13 mouse cellular contexts compared by ENCODE assay signal in the genomic region with DNA sequence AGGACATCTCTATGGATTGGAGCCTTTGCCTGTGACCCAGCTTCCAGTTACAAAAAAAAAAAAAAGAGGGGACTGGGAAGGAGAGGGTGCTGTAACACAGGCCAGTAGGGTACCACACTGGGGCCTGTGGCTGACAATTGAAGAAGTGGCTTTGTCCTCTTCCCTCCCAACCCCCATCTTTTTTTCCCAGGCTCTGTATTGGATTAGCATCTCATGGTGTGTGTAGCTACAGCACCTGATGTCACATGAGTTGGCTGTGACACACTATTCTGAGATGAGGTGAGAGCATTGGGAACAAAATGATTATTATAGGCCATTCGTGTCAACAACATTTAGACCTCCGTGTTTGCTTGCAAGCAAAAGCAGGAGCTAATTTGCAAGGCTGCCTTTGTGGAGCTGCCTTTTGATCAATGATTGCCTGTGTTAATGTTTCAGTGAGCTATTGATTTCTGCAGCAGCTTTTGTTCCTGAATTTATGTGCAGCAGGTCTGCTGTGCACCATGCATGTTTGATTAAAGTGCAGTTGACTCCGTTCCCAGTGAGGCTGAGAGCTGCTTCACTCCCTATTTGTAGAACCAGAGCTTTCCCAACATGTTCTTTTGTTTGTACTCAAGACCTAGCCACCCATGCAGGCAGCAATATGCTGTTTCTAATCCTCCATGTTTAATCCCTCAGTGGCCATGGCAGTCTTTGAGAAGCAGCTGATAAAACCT. TPM values are rescaled to one million over a fixed set of nuclear protein-coding genes. Genes with fewer than 3 reads are reported as not detected.
DNase-seq lines count a peak whose midpoint lies in the region; ATAC-seq and TF ChIP-seq lines count a peak whose summit lies in the region.
"Had no signal": no experiment of that assay in that cellular context is flagged by ENCODE, and none has a peak within 500 bp of the region (broad histone marks: within the 10 kb centered on the region; RNA-seq: fewer than 3 reads in every experiment).

No protein-coding gene starts in this region.

- H3K9me3 ChIP-seq in hindbrain, embryonic 11.5 days (ENCODE audit: control insufficient read depth, low read length) = no peaks in the 10 kb centered on the region
- H3K9me3 ChIP-seq in midbrain, postnatal 0 days (ENCODE audit: low read length) = no peaks in the 10 kb centered on the region
- H3K9me3 ChIP-seq in heart, embryonic 12.5 days (replicated peaks) = no peaks in the 10 kb centered on the region
- H3K9me3 ChIP-seq: heart, embryonic 13.5 days; lung, embryonic 15.5 days had no signal

- no peak for TF ChIP-seq CTCF in midbrain, postnatal 0 days (IDR thresholded peaks at IDR 0.05)
- no peak; the same call in 1 of the 2 replicates for TF ChIP-seq CTCF in kidney, adult 2 months (conservative IDR thresholded peaks at IDR 0.05; ENCODE audit: insufficient read depth, insufficient read length, low read depth, low read length)

- no peak for TF ChIP-seq POLR2A in kidney, adult 2 months (IDR thresholded peaks at IDR 0.05; ENCODE audit: low read depth, low read length)

- DNase-seq in layer of hippocampus, adult 11-12 months (ENCODE audit: low spot score) = peak; percentile 44
- no peak for DNase-seq in layer of hippocampus, adult 8-10 months (ENCODE audit: low spot score in 2 of 2)
- DNase-seq in embryo, embryonic 11 days = peak; percentile 41
- peak; percentile 50 for DNase-seq in hindbrain, embryonic 11.5 days (ENCODE audit: low spot score)
- DNase-seq in midbrain, postnatal 0 days (ENCODE audit: low spot score) = peak; percentile 67
- DNase-seq in right cerebral cortex, postnatal 25 days = no peak
- DNase-seq in kidney, adult 2 months = no peak
- DNase-seq: cerebellum, adult 11 months; kidney, postnatal 36 days; thymus, postnatal 4 days had no signal

- H3K9ac ChIP-seq in hindbrain, embryonic 11.5 days (ENCODE audit: low read depth, low read length) = no peak overlapping the region
- H3K9ac ChIP-seq in midbrain, postnatal 0 days (replicated peaks; ENCODE audit: low read length, poor library complexity, severe bottlenecking) = no peak overlapping the region
- H3K9ac ChIP-seq in heart, embryonic 12.5 days = no peak overlapping the region
- H3K9ac ChIP-seq: heart, embryonic 13.5 days; lung, embryonic 15.5 days had no signal

- H3K27me3 ChIP-seq in hindbrain, embryonic 11.5 days (ENCODE audit: control insufficient read depth, insufficient read depth, low read length) = no peaks in the 10 kb centered on the region
- no peaks in the 10 kb centered on the region for H3K27me3 ChIP-seq in midbrain, postnatal 0 days (ENCODE audit: insufficient read depth, low read length)
- no peaks in the 10 kb centered on the region for H3K27me3 ChIP-seq in heart, embryonic 12.5 days (replicated peaks)
- no peaks in the 10 kb centered on the region for H3K27me3 ChIP-seq in kidney, adult 2 months (replicated peaks; ENCODE audit: control insufficient read depth, insufficient read depth, low read length)
- H3K27me3 ChIP-seq: heart, embryonic 13.5 days; lung, embryonic 15.5 days had no signal

- peak; percentile 80 for ATAC-seq in hindbrain, embryonic 11.5 days (ENCODE audit: low FRiP score)
- ATAC-seq in midbrain, postnatal 0 days (ENCODE audit: low FRiP score) = 0 out of 2 replicates have a peak, but pooled peaks have one; percentile 47
- ATAC-seq in heart, embryonic 12.5 days (ENCODE audit: insufficient number of reproducible peaks, low FRiP score) = no peak

- peaks cover 10% of the 10 kb centered on the region; the same call in 1 of the 2 replicates for H3K4me1 ChIP-seq in hindbrain, embryonic 11.5 days (replicated peaks; ENCODE audit: control insufficient read depth, insufficient read depth, low read length)
- peaks cover 15% of the 10 kb centered on the region for H3K4me1 ChIP-seq in midbrain, postnatal 0 days (ENCODE audit: insufficient read depth, low read length)
- H3K4me1 ChIP-seq in heart, embryonic 12.5 days (replicated peaks) = peaks cover 15% of the 10 kb centered on the region
- peaks cover 10% of the 10 kb centered on the region; the same call in 1 of the 2 replicates for H3K4me1 ChIP-seq in kidney, adult 2 months (ENCODE audit: control insufficient read depth, insufficient read depth, low read length)

- no peak overlapping the region for H3K4me2 ChIP-seq in hindbrain, embryonic 11.5 days (replicated peaks; ENCODE audit: low read depth, low read length)
- no peak overlapping the region for H3K4me2 ChIP-seq in midbrain, postnatal 0 days (ENCODE audit: low read depth, low read length, poor library complexity, severe bottlenecking)
- H3K4me2 ChIP-seq in heart, embryonic 12.5 days = no peak overlapping the region
- H3K4me2 ChIP-seq: heart, embryonic 13.5 days; lung, embryonic 15.5 days had no signal

- WGBS in hindbrain, embryonic 11.5 days = 51% methylated on average over 3 of the region's 3 CpGs
- 10% methylated on average over 3 of the region's 3 CpGs for WGBS in midbrain, postnatal 0 days
- WGBS in heart, embryonic 12.5 days = 87% methylated on average over 3 of the region's 3 CpGs
- WGBS in kidney, adult 2 months = 40% methylated on average over 3 of the region's 3 CpGs

- H3K4me3 ChIP-seq in hindbrain, embryonic 11.5 days (ENCODE audit: low read depth, low read length) = no peak overlapping the region
- no peak overlapping the region for H3K4me3 ChIP-seq in midbrain, postnatal 0 days (ENCODE audit: low read depth, low read length)
- no peak overlapping the region for H3K4me3 ChIP-seq in heart, embryonic 12.5 days
- no peak overlapping the region for H3K4me3 ChIP-seq in kidney, adult 2 months (ENCODE audit: insufficient read depth, low read depth, low read length)
- H3K4me3 ChIP-seq: heart, embryonic 13.5 days; lung, embryonic 15.5 days had no signal

- peak overlapping the region; percentile 70 for H3K27ac ChIP-seq in hindbrain, embryonic 11.5 days (ENCODE audit: low read depth, low read length)
- peak overlapping the region; percentile 75 for H3K27ac ChIP-seq in midbrain, postnatal 0 days (ENCODE audit: low read depth, low read length)
- H3K27ac ChIP-seq in heart, embryonic 12.5 days (ENCODE audit: poor library complexity, severe bottlenecking) = no peak overlapping the region
- H3K27ac ChIP-seq in kidney, adult 2 months (ENCODE audit: insufficient read depth, low read depth, low read length) = no peak overlapping the region
- H3K27ac ChIP-seq: heart, embryonic 13.5 days had no signal

- H3K36me3 ChIP-seq in hindbrain, embryonic 11.5 days (ENCODE audit: control insufficient read depth, insufficient read depth, low read length) = 0 out of 2 replicates have a peak, but pooled peaks cover 3% of the 10 kb centered on the region
- H3K36me3 ChIP-seq in midbrain, postnatal 0 days (ENCODE audit: insufficient read depth, low read length) = peaks cover 10% of the 10 kb centered on the region; the same call in 1 of the 2 replicates
- peaks cover 11% of the 10 kb centered on the region for H3K36me3 ChIP-seq in heart, embryonic 12.5 days
- no peaks in the 10 kb centered on the region; the same call in 1 of the 2 replicates for H3K36me3 ChIP-seq in kidney, adult 2 months (ENCODE audit: control insufficient read depth, insufficient read depth, low read length)

RNA-seq across cellular contexts. Expression of a gene that starts 45.4 kb away (rescaled TPM):
- 10 to 100 TPM; 36.2 to 45.2 (median 44.1) TPM for total RNA-seq in layer of hippocampus, adult 8-10 months (2022)
- polyA plus RNA-seq in hindbrain, embryonic 11.5 days (2014; fragmentation: Nextera tagmentation; extraction: Ambion mirVana) = 5.6 and 7.8 TPM in 2 replicates
- total RNA-seq in midbrain, postnatal 0 days (2014; rRNA removed) = 49.1 and 51.1 TPM in 2 replicates
- 54.8 and 58.4 TPM in 2 replicates for polyA plus RNA-seq in midbrain, postnatal 0 days (2015; fragmentation: Nextera tagmentation; extraction: Ambion mirVana)
- polyA plus RNA-seq in heart, embryonic 12.5 days (2016; fragmentation: Nextera tagmentation; extraction: Ambion mirVana) = not detected in 2 replicates
- polyA plus RNA-seq in kidney, adult 2 months (2012; rRNA removed) = 0.08 and 0.17 TPM in 2 replicates

Comparison
In these comparisons a context has a peak if more than half of its experiments do, and no peak if none do; other contexts are left out.
1. DNase-seq: peak in layer of hippocampus, adult 11-12 months (single experiment), embryo, embryonic 11 days (single experiment), hindbrain, embryonic 11.5 days (single experiment) and midbrain, postnatal 0 days (single experiment); none in layer of hippocampus, adult 8-10 months (0 of 2), right cerebral cortex, postnatal 25 days (single experiment) and kidney, adult 2 months (single experiment).
2. H3K27ac ChIP-seq: peak in hindbrain, embryonic 11.5 days (single experiment) and midbrain, postnatal 0 days (single experiment); none in heart, embryonic 12.5 days (single experiment) and kidney, adult 2 months (single experiment).